Mouse (Mus musculus): ENCODE measurements around the gene Olfr360. TPM values are rescaled to one million over a fixed set of nuclear protein-coding genes. Genes with fewer than 3 reads are reported as not detected.

Gene Olfr360
- not detected for polyA plus RNA-seq (2014; fragmentation: Illumina TruSeq; extraction: RNeasy Lipid Tissue Mini Kit (QIAGEN cat#74804); ENCODE audit: low replicate concordance)

GRCm38 (mm10) chr2:37065446-37065845, at the start of gene Olfr360:
Olfr360 (plus strand) TSS chr2:37065746.

GRCm38 (mm10) chr2:37089190-37089589, 23.6 kb downstream of the Olfr360 start, which contains the start of gene Olfr361:
Olfr361 (minus strand) TSS chr2:37089290.

GRCm38 (mm10) chr2:37117810-37118209, 52.3 kb downstream of the Olfr360 start, which contains the start of gene Olfr362:
Olfr362 (minus strand) TSS chr2:37117910.

Other genes with a start within 250 kb of the Olfr360 start
- gene Olfr3, start 248.7 kb upstream of the Olfr360 start, polyA plus RNA-seq (2014; fragmentation: Illumina TruSeq; extraction: RNeasy Lipid Tissue Mini Kit (QIAGEN cat#74804); ENCODE audit: low replicate concordance), result not detected
- not detected for gene Olfr350, start 219.4 kb upstream of the Olfr360 start, polyA plus RNA-seq (2014; fragmentation: Illumina TruSeq; extraction: RNeasy Lipid Tissue Mini Kit (QIAGEN cat#74804); ENCODE audit: low replicate concordance)
- not detected for gene Olfr351, start 203.1 kb upstream of the Olfr360 start, polyA plus RNA-seq (2014; fragmentation: Illumina TruSeq; extraction: RNeasy Lipid Tissue Mini Kit (QIAGEN cat#74804); ENCODE audit: low replicate concordance)
- not detected for gene Olfr352, start 197.3 kb upstream of the Olfr360 start, polyA plus RNA-seq (2014; fragmentation: Illumina TruSeq; extraction: RNeasy Lipid Tissue Mini Kit (QIAGEN cat#74804); ENCODE audit: low replicate concordance)
- gene Olfr353, start 172.8 kb upstream of the Olfr360 start, polyA plus RNA-seq (2014; fragmentation: Illumina TruSeq; extraction: RNeasy Lipid Tissue Mini Kit (QIAGEN cat#74804); ENCODE audit: low replicate concordance), result not detected
- not detected for gene Olfr354, start 160.1 kb upstream of the Olfr360 start, polyA plus RNA-seq (2014; fragmentation: Illumina TruSeq; extraction: RNeasy Lipid Tissue Mini Kit (QIAGEN cat#74804); ENCODE audit: low replicate concordance)
- not detected for gene Olfr355, start 136.8 kb upstream of the Olfr360 start, polyA plus RNA-seq (2014; fragmentation: Illumina TruSeq; extraction: RNeasy Lipid Tissue Mini Kit (QIAGEN cat#74804); ENCODE audit: low replicate concordance)
- gene Olfr356, start 128.6 kb upstream of the Olfr360 start, polyA plus RNA-seq (2014; fragmentation: Illumina TruSeq; extraction: RNeasy Lipid Tissue Mini Kit (QIAGEN cat#74804); ENCODE audit: low replicate concordance), result not detected
- not detected for gene Olfr357, start 71.9 kb upstream of the Olfr360 start, polyA plus RNA-seq (2014; fragmentation: Illumina TruSeq; extraction: RNeasy Lipid Tissue Mini Kit (QIAGEN cat#74804); ENCODE audit: low replicate concordance)
- not detected for gene Olfr358, start 56.4 kb upstream of the Olfr360 start, polyA plus RNA-seq (2014; fragmentation: Illumina TruSeq; extraction: RNeasy Lipid Tissue Mini Kit (QIAGEN cat#74804); ENCODE audit: low replicate concordance)
- not detected for gene Olfr361, start 23.5 kb downstream of the Olfr360 start, polyA plus RNA-seq (2014; fragmentation: Illumina TruSeq; extraction: RNeasy Lipid Tissue Mini Kit (QIAGEN cat#74804); ENCODE audit: low replicate concordance)
- not detected for gene Olfr362, start 52.2 kb downstream of the Olfr360 start, polyA plus RNA-seq (2014; fragmentation: Illumina TruSeq; extraction: RNeasy Lipid Tissue Mini Kit (QIAGEN cat#74804); ENCODE audit: low replicate concordance)
- not detected for gene Olfr364-ps1, start 73.6 kb downstream of the Olfr360 start, polyA plus RNA-seq (2014; fragmentation: Illumina TruSeq; extraction: RNeasy Lipid Tissue Mini Kit (QIAGEN cat#74804); ENCODE audit: low replicate concordance)
- gene Olfr365, start 122.5 kb downstream of the Olfr360 start, polyA plus RNA-seq (2014; fragmentation: Illumina TruSeq; extraction: RNeasy Lipid Tissue Mini Kit (QIAGEN cat#74804); ENCODE audit: low replicate concordance), result not detected
- not detected for gene Olfr366, start 145.8 kb downstream of the Olfr360 start, polyA plus RNA-seq (2014; fragmentation: Illumina TruSeq; extraction: RNeasy Lipid Tissue Mini Kit (QIAGEN cat#74804); ENCODE audit: low replicate concordance)

All from small intestine, adult 10 weeks (tissue).